Mouse (Mus musculus) gastrocnemius, postnatal 25 days (tissue): ENCODE results near the gene Actr3. TPM values are rescaled to one million over a fixed set of nuclear protein-coding genes. Genes with fewer than 3 reads are reported as not detected.

ENCODE experiments used
- DNase-seq: peaks from one replicate; pipeline ENCODE4 v3.0.0; 2022
- long read RNA-seq, 2 experiments: library from polyadenylated mRNA; stranded (forward); transcript quantifications; one replicate each; pipeline ENCODE4 v2.0.0; 2021
- total RNA-seq, 2 experiments: library from RNA; stranded (reverse); gene quantifications; 1 replicate in 1 of 2; 2 replicates in 1 of 2; pipeline ENCODE4 v1.2.3; 2021

The Actr3 gene
- 10 to 100 TPM; 34.5 to 38.6 TPM for total RNA-seq
- long read RNA-seq, experiment 1, transcript Actr3-202 (12 exons, 2,565 nt): major isoform, 22 of 27 reads
- long read RNA-seq, experiment 1, partial matches to known transcripts: 1 of 27 reads
- long read RNA-seq, experiment 1, other reads (novel, unspliced or antisense): 3 of 27 reads
- long read RNA-seq, experiment 2, transcript Actr3-202 (12 exons, 2,565 nt): major isoform, 39 of 50 reads
- long read RNA-seq, experiment 2, partial matches to known transcripts: 3 of 50 reads
- long read RNA-seq, experiment 2, other reads (novel, unspliced or antisense): 6 of 50 reads

GRCm38 (mm10) chr1:125435369-125436135 lies at the start of gene Actr3:
TSS of gene Actr3 (minus strand) at chr1:125435727.
- DNase-seq: peak; percentile 99

GRCm38 (mm10) chr1:125482459-125483287 lies 47.1 kb upstream of the Actr3 start:
- DNase-seq: no peak

- no peak for DNase-seq
These were observed 46.3 kb upstream of the Actr3 start for GRCm38 (mm10) chr1:125481842-125482241.

- no peak for DNase-seq
These were observed 43.1 kb upstream of the Actr3 start for GRCm38 (mm10) chr1:125478588-125478987.

GRCm38 (mm10) chr1:125475961-125476682 lies 40.6 kb upstream of the Actr3 start:
- no peak for DNase-seq

GRCm38 (mm10) chr1:125473866-125474265 lies 38.3 kb upstream of the Actr3 start:
- DNase-seq: no peak

GRCm38 (mm10) chr1:125473126-125473666 lies 37.7 kb upstream of the Actr3 start:
- DNase-seq: no peak

- DNase-seq: no peak
These were observed 35.5 kb upstream of the Actr3 start for GRCm38 (mm10) chr1:125470805-125471648.

- DNase-seq: no peak
These were observed 32.4 kb upstream of the Actr3 start for GRCm38 (mm10) chr1:125467936-125468335.

GRCm38 (mm10) chr1:125466621-125467257 lies 31.2 kb upstream of the Actr3 start:
- no peak for DNase-seq

- DNase-seq: no peak
These were observed 28.5 kb upstream of the Actr3 start for GRCm38 (mm10) chr1:125464011-125464410.

GRCm38 (mm10) chr1:125463349-125463748 lies 27.8 kb upstream of the Actr3 start:
- no peak for DNase-seq

GRCm38 (mm10) chr1:125462917-125463316 lies 27.4 kb upstream of the Actr3 start:
- DNase-seq: no peak

- peak; percentile 52 for DNase-seq
These were observed 23.0 kb upstream of the Actr3 start for GRCm38 (mm10) chr1:125458531-125458930.

- DNase-seq: no peak
These were observed 19.6 kb upstream of the Actr3 start for GRCm38 (mm10) chr1:125455128-125455527.

- no peak for DNase-seq
These were observed 14.9 kb upstream of the Actr3 start for GRCm38 (mm10) chr1:125450282-125451000.

- no peak for DNase-seq
These were observed 12.4 kb upstream of the Actr3 start for GRCm38 (mm10) chr1:125447926-125448325.

- no peak for DNase-seq
These were observed 6.2 kb upstream of the Actr3 start for GRCm38 (mm10) chr1:125441679-125442078.

GRCm38 (mm10) chr1:125441251-125441650 lies 5.7 kb upstream of the Actr3 start:
- no peak for DNase-seq
